Mouse (Mus musculus): Measurements from ENCODE around the gene Mgat5. TPM values are rescaled to one million over a fixed set of nuclear protein-coding genes. Genes with fewer than 3 reads are reported as not detected.

Mgat5 gene
- total and polyA plus RNA-seq, 2 experiments = 1.9 to 3.8 TPM

DNA sequence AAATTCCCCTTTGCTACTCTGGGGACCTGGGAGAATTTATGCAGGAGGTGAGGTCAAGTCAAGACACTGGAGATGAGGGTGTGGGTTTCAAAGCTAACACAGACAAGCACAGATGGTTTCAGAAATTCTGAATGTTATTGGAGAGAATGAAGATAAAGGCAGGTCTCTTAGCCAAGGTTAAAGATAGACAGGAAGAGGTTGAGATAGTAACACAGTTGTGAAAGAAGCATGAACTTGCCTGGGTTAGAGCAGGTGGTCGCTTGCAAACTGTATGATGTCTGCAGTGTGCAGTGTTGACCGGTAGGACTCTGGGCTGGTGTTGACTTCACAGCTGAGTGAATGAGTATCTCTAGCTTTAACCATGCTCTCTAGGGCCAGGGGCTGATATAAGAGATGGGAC, 97.8 kb downstream of the Mgat5 start:
- H3K4me3 ChIP-seq (ENCODE audit: insufficient read depth, low read depth, low read length) = no peak overlapping the region

DNA sequence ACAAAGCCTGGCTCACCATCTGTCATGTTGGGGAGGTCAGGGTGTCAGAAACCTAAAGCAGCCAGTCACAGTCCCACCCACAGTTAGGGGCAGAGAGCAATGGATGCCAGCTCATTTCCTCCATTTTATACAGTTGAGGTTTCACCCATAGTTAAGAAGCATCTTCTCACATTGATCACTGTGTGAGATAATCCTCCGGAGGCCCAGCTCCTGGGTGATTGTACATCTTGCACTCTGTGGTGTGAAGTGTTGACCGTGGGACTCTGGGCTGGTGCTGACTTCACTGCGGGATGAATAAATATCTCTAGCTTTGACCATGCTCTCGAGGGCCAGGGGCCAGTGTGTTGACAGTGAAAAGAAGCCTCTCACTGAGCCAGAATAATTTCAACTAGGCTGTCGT, 99.0 kb downstream of the Mgat5 start:
- Histone ChIP-seq H3K27ac (replicated peaks; ENCODE audit: insufficient read depth, low read depth, low read length) (no peak overlapping the region), H3K79me2 (ENCODE audit: control insufficient read depth, insufficient read depth, low read length) (peaks cover 3% of the 10 kb centered on the region; the same call in 1 of the 2 replicates), H3K4me1 (ENCODE audit: control insufficient read depth, insufficient read depth, low read length) (no peaks in the 10 kb centered on the region), H3K9ac (ENCODE audit: low read depth, low read length) (no peak overlapping the region), H3K27me3 (ENCODE audit: control insufficient read depth, insufficient read depth, low read length) (no peaks in the 10 kb centered on the region), H3K36me3 (ENCODE audit: control insufficient read depth, insufficient read depth, low read length) (no peaks in the 10 kb centered on the region), H3K4me3 (ENCODE audit: insufficient read depth, low read depth, low read length) (no peak overlapping the region)
- DNase-seq (ENCODE audit: extremely low read depth, low read depth, low spot score) = no peak
- TF ChIP-seq CTCF (IDR thresholded peaks at IDR 0.05; ENCODE audit: low read depth, low read length) (no peak), POLR2A (IDR thresholded peaks at IDR 0.05; ENCODE audit: extremely low read depth, insufficient read depth, low read length) (no peak)
- 87% methylated on average over 5 of the region's 5 CpGs for WGBS

More for the DNA sequence above, 97.8 kb downstream of the Mgat5 start:
- no peak for TF ChIP-seq CTCF (IDR thresholded peaks at IDR 0.05; ENCODE audit: low read depth, low read length)
- no peak for TF ChIP-seq POLR2A (IDR thresholded peaks at IDR 0.05; ENCODE audit: extremely low read depth, insufficient read depth, low read length)
- Histone ChIP-seq H3K27ac (replicated peaks; ENCODE audit: insufficient read depth, low read depth, low read length) (no peak overlapping the region), H3K27me3 (ENCODE audit: control insufficient read depth, insufficient read depth, low read length) (no peaks in the 10 kb centered on the region), H3K79me2 (ENCODE audit: control insufficient read depth, insufficient read depth, low read length) (peaks cover 3% of the 10 kb centered on the region; the same call in 1 of the 2 replicates), H3K36me3 (ENCODE audit: control insufficient read depth, insufficient read depth, low read length) (no peaks in the 10 kb centered on the region), H3K4me1 (ENCODE audit: control insufficient read depth, insufficient read depth, low read length) (no peaks in the 10 kb centered on the region), H3K9ac (ENCODE audit: low read depth, low read length) (no peak overlapping the region)
- no peak for DNase-seq (ENCODE audit: extremely low read depth, low read depth, low spot score)
- WGBS = 79% methylated on average over 2 of the region's 2 CpGs

DNA sequence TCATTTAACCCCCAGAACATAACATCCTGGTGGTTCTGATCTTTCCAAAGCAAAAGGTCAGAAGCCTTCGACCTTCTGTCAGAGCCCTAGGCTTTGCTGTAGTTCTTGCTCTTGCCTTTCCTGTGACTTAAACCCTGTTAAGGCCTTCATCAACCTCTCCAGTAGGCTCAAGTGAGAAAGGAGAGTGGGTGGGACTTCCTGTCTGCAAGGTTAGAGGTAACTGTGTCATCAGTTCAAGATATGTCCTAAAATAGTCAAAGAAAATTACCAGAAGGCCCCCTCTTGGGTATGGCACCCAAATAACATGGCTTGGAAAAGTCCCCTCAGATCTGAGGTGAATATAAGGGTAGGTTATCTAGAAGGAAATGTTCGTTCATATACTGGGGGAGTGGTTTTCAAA, 99.5 kb downstream of the Mgat5 start:
- TF ChIP-seq POLR2A (IDR thresholded peaks at IDR 0.05; ENCODE audit: extremely low read depth, insufficient read depth, low read length) = no peak
- TF ChIP-seq CTCF (IDR thresholded peaks at IDR 0.05; ENCODE audit: low read depth, low read length) = no peak
- no peak overlapping the region for H3K27ac ChIP-seq (replicated peaks; ENCODE audit: insufficient read depth, low read depth, low read length)
- H3K79me2 ChIP-seq (ENCODE audit: control insufficient read depth, insufficient read depth, low read length) = peaks cover 3% of the 10 kb centered on the region; the same call in 1 of the 2 replicates
- H3K36me3 ChIP-seq (ENCODE audit: control insufficient read depth, insufficient read depth, low read length) = no peaks in the 10 kb centered on the region
- no peak for DNase-seq (ENCODE audit: extremely low read depth, low read depth, low spot score)
- no peaks in the 10 kb centered on the region for H3K4me1 ChIP-seq (ENCODE audit: control insufficient read depth, insufficient read depth, low read length)
- H3K9ac ChIP-seq (ENCODE audit: low read depth, low read length) = no peak overlapping the region
- H3K4me3 ChIP-seq (ENCODE audit: insufficient read depth, low read depth, low read length) = no peak overlapping the region
- H3K27me3 ChIP-seq (ENCODE audit: control insufficient read depth, insufficient read depth, low read length) = no peaks in the 10 kb centered on the region
- WGBS = 86% methylated on average over 2 of the region's 2 CpGs

DNA sequence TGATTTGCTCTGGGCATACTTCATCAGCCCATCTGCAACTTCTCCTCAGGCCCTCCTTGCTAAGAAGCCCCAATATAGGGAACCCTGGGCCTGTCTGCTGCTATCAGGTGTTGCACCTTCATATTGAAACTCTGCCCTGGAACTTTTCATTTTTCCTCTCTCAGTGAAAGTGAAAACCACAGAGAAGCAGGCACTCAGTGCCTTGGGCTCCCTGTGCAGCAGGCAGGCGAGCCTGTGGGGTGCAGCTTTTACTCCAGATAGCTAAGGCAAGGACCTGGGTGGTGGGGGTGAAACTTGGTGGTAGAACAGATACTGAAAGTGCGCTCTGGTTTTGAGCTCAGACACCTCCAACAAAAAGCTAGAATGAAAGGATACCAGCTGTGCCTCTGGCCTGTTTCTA, 100.8 kb downstream of the Mgat5 start:
- 97% methylated on average over 2 of the region's 2 CpGs for WGBS
- TF ChIP-seq CTCF (IDR thresholded peaks at IDR 0.05; ENCODE audit: low read depth, low read length) = no peak
- no peak for TF ChIP-seq POLR2A (IDR thresholded peaks at IDR 0.05; ENCODE audit: extremely low read depth, insufficient read depth, low read length)
- Histone ChIP-seq H3K4me3 (ENCODE audit: insufficient read depth, low read depth, low read length) (no peak overlapping the region), H3K27ac (replicated peaks; ENCODE audit: insufficient read depth, low read depth, low read length) (no peak overlapping the region), H3K27me3 (ENCODE audit: control insufficient read depth, insufficient read depth, low read length) (no peaks in the 10 kb centered on the region), H3K9ac (ENCODE audit: low read depth, low read length) (no peak overlapping the region), H3K4me1 (ENCODE audit: control insufficient read depth, insufficient read depth, low read length) (no peaks in the 10 kb centered on the region), H3K36me3 (ENCODE audit: control insufficient read depth, insufficient read depth, low read length) (no peaks in the 10 kb centered on the region), H3K79me2 (ENCODE audit: control insufficient read depth, insufficient read depth, low read length) (peaks cover under 1% of the 10 kb centered on the region; the same call in 1 of the 2 replicates)
- no peak for DNase-seq (ENCODE audit: extremely low read depth, low read depth, low spot score)

DNA sequence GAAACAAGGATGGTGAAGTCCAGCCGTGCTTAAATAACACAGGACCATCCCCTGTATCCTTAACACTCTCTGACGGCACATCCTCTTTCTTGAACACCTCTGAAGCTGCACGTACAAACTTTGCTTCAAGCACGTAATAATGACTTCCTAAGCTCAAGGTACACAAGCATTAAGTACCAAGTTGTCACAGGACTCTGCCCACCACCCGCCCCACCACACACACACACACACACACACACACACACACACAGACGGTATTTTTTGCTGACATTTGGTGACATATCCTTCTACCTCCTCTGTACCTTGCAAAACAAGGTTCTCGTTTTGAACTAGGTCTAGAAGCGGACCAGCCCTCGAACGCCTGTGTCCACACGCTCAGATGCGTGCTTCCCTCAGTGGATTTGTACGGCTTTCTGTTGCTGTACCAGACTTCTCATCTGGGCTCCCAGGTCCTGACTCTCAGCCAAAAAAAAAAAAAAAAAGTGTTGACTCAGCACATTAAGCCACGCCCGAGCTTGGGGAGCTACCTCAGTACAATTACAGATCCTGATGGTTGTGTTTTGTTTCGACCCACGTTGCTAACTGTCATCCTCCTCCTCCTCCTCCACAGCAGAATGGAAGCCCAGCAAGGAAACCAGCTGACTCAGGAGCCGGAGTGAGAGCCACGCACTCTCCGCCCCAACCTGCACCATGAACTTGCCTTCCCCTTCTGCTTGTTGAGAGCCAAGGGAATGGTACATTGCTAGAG, 101.4 kb downstream of the Mgat5 start:
- H3K4me3 ChIP-seq (ENCODE audit: insufficient read depth, low read depth, low read length) = no peak overlapping the region
- 87% methylated on average over 20 of the region's 20 CpGs for WGBS
- DNase-seq (ENCODE audit: extremely low read depth, low read depth, low spot score) = no peak

DNA sequence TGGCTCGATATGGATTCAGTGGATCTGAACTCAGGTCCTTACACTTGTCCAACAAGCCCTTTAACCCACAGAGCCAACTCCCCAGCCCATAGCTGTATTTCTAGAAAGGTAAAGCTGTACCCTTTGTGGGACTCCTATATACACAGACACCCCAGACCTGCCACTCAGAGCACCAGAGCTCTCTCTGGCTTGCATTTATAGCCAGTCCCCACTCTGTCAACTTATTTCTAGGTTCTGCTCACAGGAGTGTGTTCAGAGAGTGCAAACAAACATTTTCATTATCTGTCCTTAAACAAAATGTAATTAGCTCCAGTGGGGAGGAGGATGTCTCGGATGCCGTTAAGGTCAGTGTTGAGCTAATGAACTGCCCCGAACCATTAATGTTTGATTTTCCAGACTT, 102.5 kb downstream of the Mgat5 start:
- Histone ChIP-seq H3K4me3 (ENCODE audit: insufficient read depth, low read depth, low read length) (no peak overlapping the region), H3K27me3 (ENCODE audit: control insufficient read depth, insufficient read depth, low read length) (no peaks in the 10 kb centered on the region), H3K79me2 (ENCODE audit: control insufficient read depth, insufficient read depth, low read length) (no peaks in the 10 kb centered on the region), H3K27ac (replicated peaks; ENCODE audit: insufficient read depth, low read depth, low read length) (no peak overlapping the region), H3K36me3 (ENCODE audit: control insufficient read depth, insufficient read depth, low read length) (no peaks in the 10 kb centered on the region), H3K4me1 (ENCODE audit: control insufficient read depth, insufficient read depth, low read length) (no peaks in the 10 kb centered on the region), H3K9ac (ENCODE audit: low read depth, low read length) (no peak overlapping the region)
- DNase-seq (ENCODE audit: extremely low read depth, low read depth, low spot score) = no peak
- WGBS = 91% methylated on average over 4 of the region's 4 CpGs
- TF ChIP-seq POLR2A (IDR thresholded peaks at IDR 0.05; ENCODE audit: extremely low read depth, insufficient read depth, low read length) = no peak
- no peak for TF ChIP-seq CTCF (IDR thresholded peaks at IDR 0.05; ENCODE audit: low read depth, low read length)

More for the DNA sequence above, 101.4 kb downstream of the Mgat5 start:
- Histone ChIP-seq H3K27ac (replicated peaks; ENCODE audit: insufficient read depth, low read depth, low read length) (no peak overlapping the region), H3K79me2 (ENCODE audit: control insufficient read depth, insufficient read depth, low read length) (no peaks in the 10 kb centered on the region), H3K36me3 (ENCODE audit: control insufficient read depth, insufficient read depth, low read length) (no peaks in the 10 kb centered on the region), H3K9ac (ENCODE audit: low read depth, low read length) (no peak overlapping the region), H3K4me1 (ENCODE audit: control insufficient read depth, insufficient read depth, low read length) (no peaks in the 10 kb centered on the region), H3K27me3 (ENCODE audit: control insufficient read depth, insufficient read depth, low read length) (no peaks in the 10 kb centered on the region)
- TF ChIP-seq CTCF (IDR thresholded peaks at IDR 0.05; ENCODE audit: low read depth, low read length) = no peak
- TF ChIP-seq POLR2A (IDR thresholded peaks at IDR 0.05; ENCODE audit: extremely low read depth, insufficient read depth, low read length) = no peak

All from liver, adult 2 months (tissue).